Mouse (Mus musculus) G1E (cell line): ENCODE results near the gene Nek6.

Source experiments
- CTCF ChIP-seq: IDR thresholded peaks from 2 replicates; pipeline ENCODE4 v1.5.1; 2012; ENCODE audit warnings: low read depth, low read length, inconsistent platforms, mixed read lengths
- GATA1 ChIP-seq: IDR thresholded peaks from 2 replicates; pipeline ENCODE4 v1.6.1; 2012; ENCODE audit warnings: borderline replicate concordance, low read length, inconsistent platforms, mixed read lengths
- GATA2 ChIP-seq: IDR thresholded peaks from 2 replicates; pipeline ENCODE4 v1.6.1; 2012; ENCODE audit warnings: low read depth, low read length, inconsistent platforms, borderline replicate concordance
- POLR2AphosphoS5 ChIP-seq: IDR thresholded peaks from 2 replicates; pipeline ENCODE4 v1.6.1; 2012; ENCODE audit warnings: low read depth, low read length, inconsistent platforms; ENCODE audit not compliant: insufficient replicate concordance
- TAL1 ChIP-seq: conservative IDR thresholded peaks from 2 replicates; pipeline ENCODE4 v1.6.1; 2012; ENCODE audit warnings: low read depth, low read length, inconsistent platforms, mixed read lengths

- TF ChIP-seq CTCF (no peak), GATA1 (no peak), TAL1 (no peak), POLR2AphosphoS5 (no peak), GATA2 (no peak)
Measured at GRCm38 (mm10) chr2:38547793-38548517, 36.5 kb downstream of the Nek6 start.
